Mouse (Mus musculus): ENCODE measurements around the gene Tmem45b. TPM values are rescaled to one million over a fixed set of nuclear protein-coding genes. Genes with fewer than 3 reads are reported as not detected.

Tmem45b gene
- total RNA-seq, 2 experiments from 2014 or later = 26.5 to 40.6 TPM

DNA sequence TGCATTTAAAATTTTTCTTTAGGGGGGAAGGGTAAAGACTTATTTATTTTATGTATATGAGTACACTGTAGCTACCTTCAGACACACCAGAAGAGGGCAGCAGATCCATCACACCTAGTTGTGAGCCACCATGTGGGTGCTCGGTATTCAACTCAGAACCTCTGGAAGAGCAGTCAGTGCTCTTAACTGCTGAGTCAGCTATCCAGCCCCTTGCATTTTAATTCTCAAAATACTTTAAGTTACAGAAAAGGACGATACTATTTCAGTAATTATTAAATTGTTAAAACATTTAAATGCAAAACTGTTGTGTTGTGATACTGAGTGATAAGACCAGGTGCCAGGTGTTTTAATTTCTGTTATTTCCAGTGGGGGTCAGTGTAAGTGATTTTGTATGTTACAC lies 60.0 kb downstream of the Tmem45b start:
- no peak for DNase-seq

DNA sequence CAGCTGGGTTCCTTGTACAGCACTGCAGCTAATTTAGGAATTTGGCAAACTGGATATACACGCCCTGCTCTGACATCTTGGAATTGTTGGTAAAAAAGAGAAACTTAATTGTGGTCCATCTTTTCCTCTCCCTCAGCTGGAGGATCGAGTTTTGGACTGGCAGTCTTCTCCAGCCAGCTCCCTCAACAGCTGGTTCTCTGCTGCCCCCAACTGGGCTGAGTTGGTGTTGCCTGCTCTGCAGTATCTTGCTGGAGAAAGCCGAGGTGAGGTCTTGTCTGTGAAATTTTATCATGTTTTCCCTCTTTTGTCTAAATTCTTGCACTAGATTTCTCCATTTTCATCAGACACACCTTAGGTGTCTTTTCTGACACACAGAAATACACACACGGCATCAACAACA lies 63.8 kb downstream of the Tmem45b start:
- DNase-seq = peak; percentile 75 to 85

DNA sequence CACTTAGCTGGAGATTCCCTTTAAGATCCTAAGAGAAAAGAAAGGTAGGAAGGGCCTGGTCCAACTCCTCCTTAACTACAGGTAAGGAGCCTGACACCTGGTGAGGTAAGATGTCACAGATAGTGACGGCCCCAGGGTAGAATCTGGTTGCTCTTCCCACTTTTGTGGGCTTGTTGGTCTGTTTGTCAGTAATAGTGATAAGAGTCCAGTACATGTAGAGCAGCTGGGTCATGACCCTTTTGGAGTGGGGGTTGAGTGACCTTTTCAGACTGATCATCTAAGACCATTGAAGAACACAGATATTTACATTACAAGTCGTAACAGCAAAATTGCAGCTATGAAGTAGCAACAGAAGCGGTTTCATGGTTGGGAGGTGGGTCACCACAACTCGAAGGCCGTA lies 77.1 kb downstream of the Tmem45b start:
- DNase-seq = no peak

DNA sequence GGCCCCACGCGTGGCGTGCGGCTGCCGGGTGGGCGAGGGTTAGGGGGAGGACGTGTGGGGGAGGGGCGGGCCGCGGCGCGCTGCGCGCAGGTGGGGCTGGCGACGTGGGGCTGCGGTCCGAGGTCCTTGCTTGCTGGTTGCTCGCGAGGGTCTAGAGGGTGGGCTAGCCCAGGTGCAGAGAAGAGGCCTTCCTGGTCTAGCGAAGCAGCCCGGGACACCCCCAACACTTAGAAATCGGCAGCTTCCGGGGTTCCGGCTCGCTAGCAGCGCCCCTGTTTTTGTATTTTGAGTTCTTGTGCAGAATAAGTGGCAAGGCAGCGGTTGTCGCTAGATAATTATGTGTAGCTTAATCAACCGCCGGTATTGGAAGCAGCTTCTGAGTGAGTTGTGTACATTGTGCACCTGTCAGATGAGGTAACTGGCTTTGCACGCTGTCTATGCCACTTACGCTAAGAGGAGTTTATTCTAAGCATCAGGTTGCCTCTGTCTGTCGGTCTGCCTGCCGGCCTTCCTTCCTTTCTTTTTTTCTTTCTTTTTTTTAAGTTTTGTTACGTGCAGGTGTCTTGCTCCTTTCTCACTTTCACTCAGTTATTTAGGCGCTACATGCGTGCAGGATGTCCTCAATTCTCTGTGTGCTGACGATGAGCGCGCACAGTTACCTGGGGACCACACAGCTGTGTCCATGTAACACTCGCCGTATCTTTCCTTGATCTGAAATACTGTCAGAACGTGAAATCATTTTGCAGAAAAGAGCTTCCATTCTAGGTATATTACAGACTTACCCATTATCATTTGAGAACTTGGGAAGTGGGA lies 77.7 kb downstream of the Tmem45b start:
- no peak for DNase-seq

DNA sequence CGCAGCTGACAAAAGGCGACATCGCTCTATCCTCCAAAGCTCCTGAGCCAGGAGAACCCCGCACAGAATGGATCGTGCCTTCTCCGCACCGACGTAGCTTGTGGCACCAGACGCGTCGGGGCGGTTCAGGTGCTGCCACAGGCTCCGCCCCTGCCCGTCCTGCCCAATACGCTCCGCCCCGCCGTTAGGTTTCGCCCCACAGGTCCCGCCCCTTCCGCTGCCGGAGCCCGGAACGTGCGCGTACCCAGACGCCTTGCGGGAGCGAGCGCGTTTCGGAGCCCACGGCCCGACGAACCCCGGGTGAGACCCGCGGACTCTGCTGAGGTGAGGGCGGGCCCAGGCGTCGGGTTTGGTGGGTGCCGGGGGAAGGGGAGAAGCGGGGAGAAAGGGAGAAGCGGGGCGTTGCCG lies 78.3 kb downstream of the Tmem45b start, which contains the start of gene Nfrkb:
TSS of gene Nfrkb (plus strand) at position 246 of the 408 bp plus-strand sequence.
- DNase-seq = peak; percentile 98

DNA sequence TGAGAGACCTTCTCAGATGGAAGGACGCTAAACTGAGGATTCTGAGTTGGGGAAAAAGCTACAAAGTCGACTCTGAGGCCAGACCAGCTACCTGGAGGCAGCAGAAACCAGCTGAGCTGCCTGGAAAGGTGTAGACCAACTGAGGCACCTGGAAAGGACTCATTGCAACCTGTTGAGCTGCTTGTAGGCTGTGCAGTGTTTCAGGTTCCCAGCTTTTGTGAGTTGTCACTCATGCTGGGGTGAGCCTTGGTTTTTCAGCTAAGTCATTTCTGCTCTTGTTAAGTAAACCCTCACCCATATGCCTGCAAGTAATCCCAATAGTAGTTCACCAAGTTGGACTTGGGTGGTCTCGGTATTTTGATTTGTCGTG lies 78.8 kb downstream of the Tmem45b start:
- no peak for DNase-seq

DNA sequence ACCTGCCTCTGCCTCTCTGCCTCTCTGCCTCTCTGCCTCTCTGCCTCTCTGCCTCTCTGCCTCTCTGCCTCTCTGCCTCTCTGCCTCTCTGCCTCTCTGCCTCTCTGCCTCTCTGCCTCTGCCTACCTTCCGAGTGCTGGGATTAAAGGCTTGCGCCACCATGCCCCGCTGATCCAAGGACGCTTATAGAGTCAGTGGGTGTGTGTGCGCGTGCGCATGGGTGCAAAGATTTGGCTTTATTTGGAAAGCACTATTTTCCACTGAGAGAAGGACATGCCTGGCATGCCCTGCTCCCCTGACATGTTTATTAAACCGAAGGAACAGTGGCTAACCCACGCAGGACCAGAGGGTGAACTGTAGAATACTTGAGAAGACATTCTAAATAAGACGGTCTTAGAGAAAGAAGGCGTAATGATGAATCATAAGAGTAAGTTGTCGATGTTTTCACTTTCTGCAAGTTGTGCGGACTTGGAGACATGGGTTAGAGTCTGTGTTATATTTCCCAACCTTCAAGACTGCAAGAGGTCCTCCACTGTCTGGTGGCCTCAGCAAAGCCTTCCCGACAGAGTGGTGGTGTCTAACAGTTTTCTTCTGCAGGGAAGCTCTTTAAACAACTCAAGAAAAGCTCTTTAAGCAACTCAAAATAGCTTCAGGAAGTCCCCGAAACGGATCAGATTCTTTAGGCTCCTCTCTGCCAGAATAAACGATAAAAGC lies 79.3 kb downstream of the Tmem45b start:
- peak in 1 of 2 experiments; percentile 13 for DNase-seq

DNA sequence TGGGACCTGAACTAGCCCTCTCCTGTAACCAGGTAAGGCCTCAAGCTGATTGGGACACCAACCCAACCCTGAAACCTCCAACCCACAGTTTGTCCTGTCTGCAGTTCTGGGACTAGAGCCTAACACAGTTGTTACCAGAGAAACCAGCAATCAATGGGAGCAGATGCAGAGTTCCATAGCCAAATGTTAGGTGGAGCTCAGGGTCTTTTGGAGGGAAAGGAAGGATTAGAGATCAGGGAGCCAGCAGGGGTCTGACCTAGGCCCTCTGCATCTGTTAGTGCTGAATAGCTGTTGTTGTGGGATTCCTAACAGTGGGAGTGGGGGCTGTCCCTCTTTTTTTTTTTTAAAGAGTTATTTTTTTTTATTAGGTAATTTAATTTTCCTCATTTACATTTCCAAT lies 87.6 kb downstream of the Tmem45b start:
- DNase-seq = no peak

Other genes with a start within 250 kb of the Tmem45b start
- gene Prdm10, start 183.9 kb downstream of the Tmem45b start, total RNA-seq (2021) = 1 to 10 TPM; 9.1 to 9.7 TPM
- 10 to 100 TPM; 17.9 to 20.3 TPM for gene Nfrkb, start 78.3 kb downstream of the Tmem45b start, total RNA-seq (2021)